Mouse (Mus musculus): ENCODE measurements around the gene Sox15.

The Sox15 gene

DNA sequence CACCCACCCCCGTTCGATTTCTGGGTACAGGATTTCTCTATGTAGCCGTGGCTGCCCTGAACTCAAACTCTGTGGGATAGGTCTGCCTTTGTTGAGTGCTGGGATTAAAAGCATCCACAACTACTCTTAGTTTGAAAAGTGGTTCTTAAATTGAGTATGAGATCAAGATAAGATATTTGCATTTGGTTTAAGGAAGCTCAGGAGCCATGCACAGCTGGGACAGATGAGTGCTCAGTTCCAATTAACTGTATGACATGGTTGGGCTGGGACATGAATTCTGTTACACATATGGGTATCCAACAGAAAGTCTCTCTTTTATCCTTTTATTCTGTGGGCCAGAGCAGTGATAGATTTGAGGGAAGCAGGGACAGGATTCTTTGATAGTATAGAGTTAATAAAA, 19.6 kb upstream of the Sox15 start:
- no peak for DNase-seq (ENCODE audit: low read depth)

DNA sequence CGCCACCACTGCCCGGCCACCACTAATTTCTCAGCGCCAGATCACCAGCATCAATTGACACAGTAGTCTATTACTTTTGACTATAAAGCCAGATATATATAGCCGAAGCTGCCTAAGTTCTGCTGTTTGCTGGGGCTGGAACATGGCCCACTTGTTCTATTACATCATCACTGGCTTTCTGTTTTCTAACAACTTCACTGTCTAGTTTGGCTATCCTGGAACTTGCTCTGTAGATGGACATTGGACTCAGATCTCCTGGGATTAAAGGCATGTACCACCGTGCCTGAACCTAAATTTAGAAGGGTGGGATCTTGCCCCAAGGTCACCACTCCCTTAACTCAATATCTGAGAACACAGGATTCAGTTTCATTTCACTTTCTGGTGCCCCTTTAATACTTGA, 9.3 kb upstream of the Sox15 start:
- DNase-seq (ENCODE audit: low read depth): no peak

DNA sequence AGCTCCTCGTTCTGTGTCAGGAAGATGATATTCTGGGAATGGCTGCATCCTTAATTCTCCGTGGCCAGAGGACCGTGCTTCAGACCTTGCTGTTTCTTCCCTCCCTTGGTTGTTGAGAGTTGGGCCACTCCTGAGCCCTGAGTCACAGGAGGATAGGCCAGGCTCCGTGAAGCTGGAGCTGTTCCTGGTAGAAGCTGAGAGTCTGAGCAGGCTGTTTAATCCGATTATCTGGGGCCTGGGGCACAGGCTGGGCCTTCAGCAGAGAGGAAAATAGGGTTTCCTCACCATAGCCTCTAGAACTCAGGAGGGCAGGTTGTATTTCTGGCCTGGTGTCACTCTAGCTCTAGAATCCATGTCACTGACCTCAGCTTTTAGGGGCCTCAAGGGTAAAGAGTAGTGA, 1.7 kb upstream of the Sox15 start:
- DNase-seq (ENCODE audit: low read depth): no peak

DNA sequence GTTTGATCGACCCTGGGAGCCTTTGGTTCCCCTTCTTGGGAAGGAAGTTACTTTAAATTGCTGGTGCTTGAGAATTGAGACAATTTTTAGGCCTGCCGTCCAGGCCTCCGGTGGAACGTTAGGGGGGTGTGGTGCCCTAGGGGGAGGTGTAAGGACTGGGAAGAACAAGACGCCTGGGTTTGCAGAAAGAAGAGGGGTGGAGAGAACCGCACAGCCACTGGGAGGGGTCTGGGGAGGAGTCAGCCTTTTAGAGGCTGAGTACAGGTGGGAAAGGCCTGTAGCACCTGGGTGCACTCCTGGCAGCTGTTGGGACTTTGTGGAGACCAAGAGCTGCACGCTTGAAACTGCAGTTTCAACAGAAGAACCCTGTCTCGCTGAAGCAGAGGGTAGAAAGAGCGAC, 354 bp upstream of the Sox15 start:
- DNase-seq (ENCODE audit: low read depth): no peak

DNA sequence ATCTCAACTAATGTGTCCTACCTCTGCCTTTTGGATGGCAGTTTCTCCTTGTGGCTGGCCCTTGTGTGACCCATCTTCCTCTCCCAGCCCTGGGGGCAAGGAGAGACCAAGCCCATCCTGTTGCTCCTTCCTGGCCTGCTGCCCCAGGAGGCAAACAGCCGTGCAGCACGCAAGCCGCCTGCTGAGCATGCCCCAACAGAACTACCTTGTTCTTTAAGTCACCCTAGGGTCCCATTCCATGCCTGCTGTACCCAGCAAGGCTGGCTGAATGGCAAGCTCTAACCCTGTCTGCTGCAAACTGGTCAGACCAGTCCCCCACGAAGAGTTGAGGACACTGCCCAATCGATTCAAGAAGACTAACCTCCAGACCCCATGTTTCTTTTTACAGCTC, 946 bp downstream of the Sox15 start:
- no peak for DNase-seq (ENCODE audit: low read depth)

DNA sequence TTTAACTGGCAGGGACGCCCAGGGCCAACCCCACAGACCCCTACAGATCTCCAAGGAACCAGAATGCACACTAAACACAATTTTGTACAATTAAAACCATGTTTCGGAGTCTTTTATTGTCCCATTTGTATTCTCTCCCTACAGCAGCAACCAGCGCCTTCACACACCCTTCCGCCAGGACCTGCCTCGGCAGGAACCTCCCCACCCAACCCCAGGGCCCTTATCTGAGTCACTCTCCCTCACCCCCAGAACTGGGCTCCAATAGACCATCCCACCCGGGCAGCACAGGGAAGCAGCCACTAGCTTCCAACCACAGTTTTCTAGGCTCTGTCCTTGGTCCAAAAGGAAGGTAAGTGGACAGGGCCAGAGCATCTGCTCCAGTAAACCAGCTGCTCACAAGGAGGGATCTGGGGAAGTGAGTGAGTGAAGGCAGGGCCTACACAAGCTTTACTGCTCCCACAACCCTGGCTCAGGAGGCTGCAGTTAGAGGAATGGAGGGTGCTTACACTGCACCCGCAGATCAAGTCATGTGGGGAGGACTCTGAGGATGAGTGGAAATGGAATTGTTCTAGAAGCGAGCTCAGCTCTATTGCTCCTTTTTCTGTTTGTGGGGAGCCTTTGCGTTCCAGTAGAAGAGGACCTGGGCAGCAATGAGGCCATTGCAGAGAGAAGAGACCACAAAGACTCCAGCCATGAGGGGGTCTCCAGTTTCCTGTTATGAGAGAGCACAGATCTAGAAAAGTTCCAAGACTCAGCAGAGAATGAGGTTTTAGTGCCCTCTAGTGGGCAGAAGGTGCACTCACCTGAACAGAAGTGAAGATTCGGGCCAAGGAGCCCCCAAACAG, 1.7 kb downstream of the Sox15 start:
- peak; percentile 61 for DNase-seq (ENCODE audit: low read depth)

DNA sequence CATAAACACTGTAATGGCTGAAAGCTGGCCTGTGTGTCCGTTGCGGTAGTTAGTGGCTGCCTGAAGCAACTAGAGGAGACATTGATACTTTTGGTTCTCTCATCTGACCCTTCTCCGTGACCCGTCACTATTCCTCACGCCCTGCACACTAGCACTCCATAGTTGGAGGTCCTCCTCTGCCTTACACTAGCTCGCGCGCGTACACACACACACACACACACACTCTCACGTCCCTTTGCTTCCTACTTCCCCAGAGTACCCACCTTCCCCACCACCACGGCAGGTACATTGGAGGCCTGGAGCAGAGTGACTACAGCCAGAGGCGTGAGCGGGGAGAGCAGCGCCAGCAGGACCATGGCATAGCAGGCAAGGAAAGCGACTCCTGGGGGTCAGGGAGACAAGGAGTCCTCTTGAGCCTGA, 2.4 kb downstream of the Sox15 start:
- DNase-seq (ENCODE audit: low read depth): no peak

DNA sequence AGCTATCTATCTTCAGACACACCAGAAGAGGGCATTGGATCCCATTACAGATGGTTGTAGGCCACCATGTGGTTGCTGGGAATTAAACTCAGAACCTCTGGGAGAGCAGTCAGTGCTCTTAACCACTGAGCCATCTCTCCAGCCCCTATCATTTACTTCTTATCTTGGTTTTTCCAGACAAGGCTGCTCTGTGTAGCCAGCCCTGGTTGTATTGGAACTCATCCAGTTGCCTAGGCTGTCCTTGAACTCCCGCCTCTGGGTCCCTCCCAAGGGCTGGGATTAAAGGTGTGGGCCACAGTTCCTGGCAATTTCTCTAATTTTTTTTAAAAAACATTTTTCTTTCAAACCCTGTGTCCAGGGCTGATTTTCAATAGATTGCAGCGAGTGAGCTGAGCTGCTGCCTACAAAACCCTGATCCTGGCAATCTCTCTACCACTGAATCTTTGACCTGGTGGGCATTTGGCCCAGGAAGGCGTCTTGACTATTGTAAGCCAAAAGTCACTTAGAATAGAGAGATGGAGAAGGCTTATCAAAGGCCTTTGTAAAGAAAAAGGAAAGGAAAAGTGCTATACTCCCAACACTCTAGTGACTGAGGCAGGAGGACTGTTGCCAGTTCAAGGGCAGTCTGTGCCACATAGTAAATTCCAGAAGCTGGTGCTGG, 6.2 kb downstream of the Sox15 start:
- DNase-seq (ENCODE audit: low read depth): peak; percentile 46

DNA sequence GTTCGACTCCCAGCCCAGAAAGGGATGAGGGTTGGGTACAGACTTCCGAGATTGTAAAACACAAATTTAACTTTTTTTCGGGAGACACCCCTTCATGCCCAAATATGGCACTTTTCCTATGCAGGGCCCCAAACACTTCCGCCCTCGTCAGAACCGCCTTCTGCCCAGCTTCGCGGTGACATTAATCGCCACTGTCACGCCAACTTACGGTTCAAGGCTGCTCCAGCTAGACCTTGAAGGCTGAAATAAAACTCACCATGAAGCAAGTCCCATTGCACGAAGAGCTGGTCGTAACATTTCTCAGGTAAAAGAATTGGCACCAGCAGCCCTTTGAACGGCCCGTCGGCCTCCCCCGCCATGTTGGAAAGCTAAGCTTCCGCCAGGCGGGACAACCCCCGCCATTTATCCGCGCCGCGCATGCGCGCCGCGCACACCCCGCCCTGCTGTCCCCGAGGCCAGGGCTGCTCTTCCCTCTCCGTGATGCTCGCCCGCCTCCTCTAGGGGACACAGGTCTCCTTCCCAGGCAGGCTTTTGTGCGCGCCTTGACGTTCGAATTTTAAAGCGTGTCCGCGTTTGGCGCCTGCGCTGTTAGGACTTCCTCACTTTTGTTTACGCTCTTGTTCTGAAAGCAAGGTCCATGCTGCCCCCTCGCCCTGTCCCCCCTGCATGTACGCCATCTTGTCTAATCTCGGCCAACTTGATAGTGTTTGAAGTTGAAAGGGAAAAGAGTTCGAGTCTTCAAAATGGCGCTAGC, 7.3 kb downstream of the Sox15 start, which contains the start of gene Mpdu1:
Mpdu1 (minus strand) TSS at position 430 of the 754 bp plus-strand sequence.
- peak; percentile 99 for DNase-seq (ENCODE audit: low read depth)

DNA sequence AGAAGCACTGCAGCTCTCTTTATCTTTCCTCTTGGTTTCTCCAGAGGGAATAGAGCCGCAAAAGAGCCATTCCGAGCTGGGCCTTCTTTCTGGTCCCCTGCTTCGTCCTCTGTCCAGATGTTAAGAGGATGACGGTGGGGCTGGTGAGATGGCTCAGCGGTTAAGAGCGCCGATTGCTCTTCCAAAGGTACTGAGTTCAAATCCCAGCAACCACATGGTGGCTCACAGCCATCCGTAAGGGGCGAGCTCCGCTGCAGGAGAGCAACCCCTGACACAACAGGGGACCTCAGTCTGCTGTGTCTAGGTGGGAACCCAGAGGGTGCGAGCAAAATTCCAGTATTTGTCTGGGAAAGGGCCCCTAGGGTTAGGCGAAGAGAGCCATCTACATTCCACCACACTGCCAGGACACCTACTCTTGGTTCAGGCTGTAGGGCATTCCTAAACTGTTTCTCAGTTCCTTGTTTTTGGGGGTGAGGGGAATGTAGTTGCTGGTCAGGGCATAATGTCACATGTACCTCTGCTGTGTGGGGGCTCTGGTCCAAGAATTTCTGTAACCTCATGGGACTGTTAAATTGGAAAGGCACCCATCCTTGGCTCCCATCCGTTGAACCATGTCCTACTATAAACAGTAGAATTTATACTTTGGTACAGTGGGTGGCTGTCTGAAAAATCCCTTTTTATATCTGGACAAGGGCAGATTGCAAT, 8.0 kb downstream of the Sox15 start:
- DNase-seq (ENCODE audit: low read depth): peak; percentile 21

DNA sequence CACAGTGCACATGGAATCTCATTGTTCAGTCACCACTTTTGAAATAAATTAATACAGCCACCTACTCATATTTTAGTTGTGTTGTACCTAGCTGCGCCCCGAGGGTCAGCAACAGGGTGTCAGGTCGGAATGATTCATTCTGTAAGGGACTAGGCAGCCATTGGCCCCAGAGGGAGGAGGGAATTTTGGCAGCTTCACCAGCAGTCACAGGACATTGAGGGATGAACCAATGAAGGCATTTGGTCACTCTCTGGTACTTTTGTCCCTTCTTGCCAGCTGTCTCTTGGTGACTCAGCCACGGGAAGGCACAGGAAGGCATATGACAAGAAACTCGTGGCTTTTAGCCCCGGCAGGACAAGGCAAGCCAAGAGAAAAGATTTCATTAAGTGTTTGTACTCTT, 8.7 kb downstream of the Sox15 start:
- DNase-seq (ENCODE audit: low read depth): peak; percentile 81

DNA sequence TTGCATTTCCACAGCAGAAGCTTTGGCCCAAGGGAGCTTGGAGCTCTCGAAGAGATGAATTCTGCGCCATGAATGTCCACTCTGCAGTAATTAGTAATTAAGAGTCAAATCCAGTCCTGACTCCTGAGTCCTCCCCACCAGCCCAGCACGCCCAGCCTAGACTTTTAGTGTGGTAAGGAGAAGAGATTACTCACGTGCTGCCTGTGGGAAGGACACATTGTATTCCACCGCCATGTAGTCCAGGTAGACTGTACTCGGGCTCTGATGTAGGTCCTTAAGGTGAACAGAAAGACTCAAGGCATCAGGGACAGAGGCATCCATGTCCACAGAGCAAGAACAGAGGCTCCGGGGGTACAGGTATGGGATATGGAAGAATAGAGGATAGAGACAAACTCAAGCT, 9.7 kb downstream of the Sox15 start:
- no peak for DNase-seq (ENCODE audit: low read depth)

DNA sequence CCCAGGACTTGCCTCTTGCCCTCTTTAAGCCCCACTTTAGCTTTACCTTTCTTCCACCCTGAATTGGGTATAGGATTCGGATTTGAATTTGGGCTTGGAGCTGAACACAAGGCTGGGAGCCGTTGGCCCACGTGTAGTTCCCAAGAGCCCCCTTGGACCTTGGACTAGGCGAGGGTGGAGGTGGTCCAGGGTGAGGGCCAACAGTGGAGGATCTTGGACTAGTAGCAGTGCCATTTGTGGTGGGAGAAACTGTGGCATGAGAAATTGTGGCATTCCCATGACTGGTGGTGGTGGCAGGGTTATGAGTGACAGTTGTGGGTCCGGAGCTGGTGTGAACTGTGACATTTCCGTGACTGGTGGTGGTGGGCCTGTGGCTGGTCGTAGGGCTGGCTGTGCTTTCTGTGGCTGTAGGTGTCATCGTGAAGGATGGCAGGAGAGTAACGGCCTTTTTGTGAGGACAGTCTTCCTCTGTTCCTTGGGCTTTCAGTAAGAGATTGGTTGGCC, 10.4 kb downstream of the Sox15 start:
- no peak for DNase-seq (ENCODE audit: low read depth)

DNA sequence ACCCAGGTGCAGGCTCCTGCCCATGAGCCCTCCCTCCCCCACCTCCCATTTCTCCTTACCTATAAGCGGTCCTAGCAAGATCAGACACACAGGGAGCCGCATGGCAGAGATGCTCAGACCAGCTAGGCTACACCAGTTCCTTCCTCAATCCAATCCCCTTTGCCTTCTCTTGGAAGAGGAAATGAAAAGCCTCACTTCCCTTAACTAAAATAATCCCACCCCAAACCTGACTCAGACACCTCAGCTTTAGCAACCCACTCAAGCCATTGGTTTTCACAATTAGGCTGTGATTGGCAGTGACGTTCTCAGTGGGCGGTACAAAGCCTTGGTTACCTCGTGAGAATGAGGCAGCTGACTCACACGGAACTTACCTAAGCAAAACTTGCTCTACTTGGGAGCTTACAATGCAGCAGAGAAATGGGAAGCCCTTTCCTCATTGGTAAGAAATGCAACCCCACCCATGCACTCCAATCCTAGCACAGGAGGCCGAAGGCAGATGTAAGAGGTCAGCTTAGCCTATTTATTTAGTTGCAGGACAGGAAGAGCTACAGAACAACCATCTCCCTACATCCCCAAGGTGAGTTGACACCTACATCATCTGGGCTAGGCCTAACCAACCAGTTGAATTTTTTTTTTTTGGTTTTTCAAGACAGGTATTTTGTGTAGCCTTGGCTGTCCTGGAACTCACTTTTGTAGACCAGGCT, 11.0 kb downstream of the Sox15 start, which contains the start of gene Cd68:
Cd68 (minus strand) TSS at position 193 of the 704 bp plus-strand sequence.
- DNase-seq (ENCODE audit: low read depth): peak; percentile 96

DNA sequence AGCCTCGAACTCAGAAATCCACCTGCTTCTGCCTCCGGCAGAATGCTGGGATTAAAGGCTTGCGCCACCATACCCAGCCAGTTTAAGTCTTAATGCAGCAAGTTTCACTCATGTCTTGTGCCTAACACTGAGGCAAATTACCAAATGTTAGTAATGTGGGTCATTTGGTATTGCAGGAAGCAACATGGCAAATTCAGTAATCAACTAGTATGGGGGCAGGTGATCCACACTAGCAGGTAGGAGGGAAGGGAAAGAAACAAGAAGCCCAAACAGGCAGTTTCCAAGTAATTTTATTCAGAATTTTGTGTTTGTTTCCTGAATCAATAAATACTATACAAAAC, 11.5 kb downstream of the Sox15 start:
- DNase-seq (ENCODE audit: low read depth): no peak

DNA sequence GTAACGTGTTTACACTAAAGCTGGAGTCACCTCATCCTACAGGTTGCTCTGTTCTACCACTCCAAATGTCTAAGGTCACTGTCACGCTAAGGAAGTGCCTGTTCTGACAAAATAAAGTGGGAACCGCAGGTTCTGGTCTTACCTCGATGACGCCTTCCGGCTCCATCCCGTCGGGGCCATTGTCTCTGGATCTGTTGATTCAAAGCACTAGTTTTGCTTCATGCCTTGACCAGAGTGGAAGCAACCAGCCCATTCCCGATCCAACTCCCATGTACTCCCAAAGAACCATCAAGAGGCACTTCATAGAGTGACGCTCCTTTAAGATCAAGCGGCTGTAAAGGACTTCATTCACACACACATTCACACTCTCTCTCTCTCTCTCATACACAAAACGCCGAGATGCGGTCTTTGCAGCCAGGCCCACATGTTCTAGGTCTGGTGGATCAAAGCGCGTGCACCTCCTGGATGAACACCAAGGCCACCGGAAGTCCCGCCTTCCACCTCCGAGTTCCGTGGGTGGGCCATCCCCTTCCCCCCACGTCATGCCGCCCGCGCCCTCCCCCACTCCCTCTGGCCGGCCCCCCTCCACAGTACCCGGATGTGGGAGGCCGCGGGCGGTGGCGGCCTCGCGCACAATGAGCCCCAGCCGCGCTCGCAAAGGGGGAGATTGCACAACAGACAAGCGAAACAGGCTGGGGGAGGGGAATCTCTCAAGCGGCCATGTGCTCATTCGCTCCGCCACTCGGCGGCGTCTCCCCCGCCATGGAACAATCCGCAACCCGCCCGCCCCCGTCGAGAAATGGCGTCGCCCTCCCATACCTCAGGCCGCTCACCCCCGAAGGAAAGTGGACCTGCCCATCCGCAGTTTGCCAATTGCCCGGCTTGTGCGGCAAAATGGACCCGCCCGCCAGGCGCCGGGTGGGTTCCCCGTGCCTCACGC, 15.9 kb downstream of the Sox15 start:
- DNase-seq (ENCODE audit: low read depth): peak; percentile 96

DNA sequence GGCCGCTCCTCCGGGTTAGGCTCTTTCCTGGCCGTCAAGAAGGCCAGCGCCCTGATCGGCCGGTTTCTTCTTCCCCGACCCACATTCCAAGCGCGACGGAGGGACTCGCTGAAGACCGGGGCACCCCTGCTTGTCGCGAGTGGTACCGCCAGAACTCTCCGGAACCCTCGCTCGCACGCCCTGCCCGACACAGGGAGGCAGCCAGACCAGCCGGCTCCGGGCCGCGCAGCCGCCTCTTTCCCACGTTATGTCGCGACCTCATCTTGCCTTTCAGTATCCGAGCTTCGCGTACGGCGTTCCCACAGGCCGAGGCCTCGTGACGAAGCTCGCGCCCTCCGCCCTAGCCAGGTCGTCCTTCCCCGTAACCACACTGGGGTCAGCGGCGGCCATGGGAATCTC, 16.6 kb downstream of the Sox15 start:
- DNase-seq (ENCODE audit: low read depth): no peak

DNA sequence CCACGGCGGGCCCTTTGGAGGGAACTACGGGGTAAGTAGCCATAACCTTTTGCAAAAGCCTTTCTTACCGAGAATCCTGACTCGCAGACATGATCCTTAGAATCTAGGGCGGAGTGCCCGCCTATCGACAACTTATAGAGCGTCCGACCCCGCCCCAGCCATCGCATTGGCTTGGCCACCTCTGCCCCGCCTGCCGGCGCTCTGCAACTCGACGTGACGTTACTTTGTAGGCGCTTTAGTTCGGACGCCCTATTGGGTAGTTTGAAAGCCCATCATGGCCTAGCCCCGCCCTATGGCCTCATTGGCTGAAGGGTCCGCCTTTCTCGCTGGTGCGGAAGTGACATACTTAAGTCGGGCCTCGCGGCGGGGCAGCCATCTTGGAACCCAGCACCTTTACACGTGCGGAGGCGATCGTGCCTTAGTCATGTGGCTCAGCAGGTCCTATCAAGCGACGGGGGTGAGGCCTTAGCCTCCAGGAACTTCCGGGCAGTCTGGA, 17.1 kb downstream of the Sox15 start, which contains the start of gene Eif4a1:
Eif4a1 (minus strand) TSS at position 213 of the 496 bp plus-strand sequence.
- DNase-seq (ENCODE audit: low read depth): peak; percentile 100

DNA sequence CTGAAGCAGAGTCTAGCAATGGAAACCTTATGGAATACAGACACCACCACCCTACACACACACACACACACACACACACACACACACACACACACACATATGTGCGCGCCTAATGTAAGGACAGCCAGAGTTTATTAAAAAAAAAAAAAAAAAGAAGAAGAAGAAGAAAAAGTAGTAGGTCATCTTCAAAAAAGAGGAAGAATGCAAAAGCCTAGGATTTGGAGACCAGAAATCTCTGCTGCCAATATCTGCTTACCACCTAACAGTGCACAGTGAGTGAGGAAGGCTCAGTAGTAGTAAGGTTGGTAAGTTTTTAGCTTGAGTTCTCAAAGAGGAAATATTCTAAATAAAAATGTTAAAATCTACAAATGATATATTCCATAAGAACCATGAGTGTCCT, 24.0 kb downstream of the Sox15 start:
- no peak for DNase-seq (ENCODE audit: low read depth)

Data from 416B (cell line).